Mouse (Mus musculus): ENCODE measurements around the gene Cbl.

Cbl gene

DNA sequence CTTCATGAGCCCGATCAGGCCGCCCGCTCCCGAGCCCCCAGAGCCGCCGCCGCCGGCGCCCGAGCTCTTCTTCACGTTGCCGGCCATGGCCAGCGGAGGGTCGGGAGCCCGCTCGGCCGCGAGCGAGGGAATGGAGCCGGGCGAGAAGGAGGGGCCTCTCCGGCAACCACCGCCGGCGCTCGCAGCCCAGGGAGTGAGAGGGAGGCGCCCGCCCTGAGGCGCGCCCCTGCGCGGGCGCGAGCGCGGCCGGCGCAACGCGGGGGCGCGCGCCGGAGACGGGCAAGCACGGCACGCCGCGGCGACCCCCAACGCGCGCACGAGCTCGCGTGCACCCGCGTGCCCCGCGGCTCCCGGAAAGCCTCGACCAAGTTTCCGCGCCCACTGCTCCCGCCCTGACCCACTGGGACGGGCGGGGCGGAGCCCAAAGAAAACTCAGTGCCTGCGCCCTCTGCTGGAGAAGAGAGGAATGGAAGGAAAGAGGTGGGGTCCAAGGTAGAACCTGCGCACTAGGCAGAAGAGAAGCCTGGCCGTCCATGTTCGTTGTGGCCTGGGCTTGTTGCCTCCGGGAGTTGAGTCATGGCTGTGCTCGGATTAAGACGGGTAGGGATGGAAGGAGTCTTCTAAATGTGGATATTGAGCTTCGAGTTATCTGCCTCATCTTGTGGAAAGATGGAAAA lies at the start of gene Cbl:
Gene Cbl, minus strand, starts transcription at position 248 of the 677 bp plus-strand sequence.
- DNase-seq = peak; percentile 97

DNA sequence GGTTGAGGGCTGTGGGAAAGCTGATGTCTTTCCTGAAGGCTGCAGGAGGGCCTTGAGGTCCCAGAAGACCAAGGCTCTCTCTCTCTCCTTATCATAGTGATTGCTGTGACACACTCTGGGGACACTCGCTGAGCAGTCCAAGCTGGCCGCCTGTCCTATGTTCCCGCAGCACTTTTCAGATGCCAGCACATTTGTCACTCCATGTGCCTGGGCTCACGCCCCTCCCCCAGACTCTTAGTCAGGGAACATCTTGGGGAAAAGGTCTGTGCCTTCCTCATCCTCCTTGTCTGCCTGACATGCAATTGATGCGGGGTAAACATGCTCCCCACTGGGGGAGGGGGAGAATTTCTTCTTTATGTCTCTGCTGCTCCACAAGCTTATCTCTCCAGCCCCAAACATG lies 49.3 kb upstream of the Cbl start:
- no peak for DNase-seq

DNA sequence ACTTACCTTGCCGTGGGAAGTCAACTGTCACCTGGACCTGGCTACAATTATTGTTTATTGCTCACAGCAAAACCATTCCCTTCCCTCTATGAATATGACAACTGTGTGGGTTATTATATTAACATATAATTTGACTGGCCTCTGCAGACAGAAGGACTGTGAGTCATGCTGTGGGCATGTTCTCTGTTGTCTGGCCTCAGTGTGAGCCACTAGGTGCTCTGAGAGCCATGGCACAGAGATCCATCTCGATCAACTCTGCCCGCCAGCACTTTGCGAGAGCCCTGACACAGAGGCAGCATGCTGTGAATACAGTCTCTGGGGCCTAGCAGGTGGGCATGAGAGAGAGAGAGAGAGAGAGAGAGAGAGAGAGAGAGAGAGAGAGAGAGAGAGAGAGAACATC lies 36.1 kb upstream of the Cbl start:
- DNase-seq = no peak

DNA sequence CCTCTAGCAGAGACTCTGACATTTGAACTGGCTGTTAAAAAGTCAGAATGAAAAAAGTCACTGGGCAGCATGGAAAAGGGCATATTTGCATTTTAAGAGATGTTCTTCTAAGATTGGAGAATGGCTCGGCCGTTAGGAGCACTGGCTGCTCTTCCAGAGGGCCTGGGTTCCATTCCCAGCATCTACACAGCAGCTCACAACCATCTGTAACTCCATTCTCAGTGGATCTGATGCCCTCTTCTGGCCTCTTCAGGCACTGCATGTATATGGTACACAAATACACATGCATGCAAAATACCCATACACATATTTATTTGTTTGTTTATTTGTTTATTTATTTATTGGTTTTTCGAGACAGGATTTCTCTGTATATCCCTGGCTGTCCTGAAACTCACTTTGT lies 35.2 kb upstream of the Cbl start:
- DNase-seq = peak; percentile 64

DNA sequence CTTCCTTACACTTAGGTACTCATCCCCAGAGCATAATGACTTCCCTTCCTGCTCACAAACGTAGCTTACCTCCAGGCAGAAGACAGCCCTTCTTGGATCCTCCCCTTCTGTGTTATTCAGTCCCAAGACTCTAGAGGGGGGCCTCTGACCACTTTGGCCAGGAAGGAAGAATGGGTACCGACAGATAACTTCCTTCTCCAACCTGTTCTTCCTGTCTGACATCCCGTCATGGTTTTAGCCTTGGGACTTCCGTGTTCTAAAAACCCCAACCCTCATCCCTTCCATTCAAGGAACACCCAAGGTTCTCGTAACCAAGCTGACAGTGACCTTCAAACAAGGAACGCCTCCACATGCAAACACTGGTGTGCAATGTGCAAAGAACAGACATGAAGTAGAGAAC lies 34.6 kb upstream of the Cbl start, which contains the start of gene Nlrx1:
Gene Nlrx1, minus strand, starts transcription at position 168 of the 400 bp plus-strand sequence.
- DNase-seq = peak; percentile 51

DNA sequence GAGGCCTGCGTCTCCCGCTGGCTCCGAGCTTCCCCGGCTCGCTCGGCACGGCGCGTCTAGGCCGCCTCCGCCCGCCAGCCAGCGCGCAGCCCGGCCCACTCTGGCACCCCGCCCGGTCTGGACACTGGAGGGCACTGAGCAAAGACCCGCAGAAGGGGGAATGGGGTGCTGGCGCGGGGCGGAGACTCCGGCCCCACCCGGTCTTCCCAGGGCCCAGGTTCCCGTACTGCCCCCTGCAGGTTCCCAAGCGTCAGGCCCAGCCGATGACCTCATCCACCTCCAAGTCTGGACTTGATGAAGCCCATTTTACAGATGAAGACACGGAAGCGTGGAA lies 34.1 kb upstream of the Cbl start:
- peak; percentile 89 for DNase-seq

DNA sequence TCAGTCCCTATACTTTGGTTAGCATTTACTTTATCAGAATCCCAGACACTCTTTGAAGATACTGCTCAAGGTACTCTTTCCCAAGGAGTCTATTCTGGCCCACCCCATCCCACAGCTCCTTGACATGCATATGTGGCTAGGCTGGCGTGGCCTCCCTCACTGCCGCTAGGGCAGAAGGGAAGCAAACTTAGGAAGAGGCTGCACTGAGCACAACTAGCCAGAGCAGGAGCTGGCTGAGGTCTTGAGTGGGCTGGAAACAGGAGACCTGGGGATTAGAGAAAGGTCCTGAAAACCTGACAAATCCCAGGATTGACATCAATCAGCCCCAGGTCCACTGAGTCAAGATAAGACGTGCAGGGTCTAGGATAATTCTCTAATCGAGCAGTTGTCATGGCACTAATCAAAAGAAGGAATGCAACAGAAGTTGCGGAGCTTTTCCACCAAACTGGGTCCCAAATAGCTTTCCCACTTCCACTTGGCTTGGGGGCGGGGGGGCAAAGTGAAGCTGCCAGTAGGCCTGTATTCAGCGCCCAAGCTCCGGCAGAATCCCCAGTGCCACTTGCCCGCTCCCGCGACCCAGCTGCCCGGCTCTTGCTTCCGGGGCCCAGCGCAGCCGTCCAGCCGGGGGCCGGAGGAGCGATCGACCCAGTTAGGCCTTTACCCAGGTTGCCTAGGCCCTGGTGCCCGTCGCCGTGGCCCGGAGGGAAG lies 33.6 kb upstream of the Cbl start:
- DNase-seq = no peak

DNA sequence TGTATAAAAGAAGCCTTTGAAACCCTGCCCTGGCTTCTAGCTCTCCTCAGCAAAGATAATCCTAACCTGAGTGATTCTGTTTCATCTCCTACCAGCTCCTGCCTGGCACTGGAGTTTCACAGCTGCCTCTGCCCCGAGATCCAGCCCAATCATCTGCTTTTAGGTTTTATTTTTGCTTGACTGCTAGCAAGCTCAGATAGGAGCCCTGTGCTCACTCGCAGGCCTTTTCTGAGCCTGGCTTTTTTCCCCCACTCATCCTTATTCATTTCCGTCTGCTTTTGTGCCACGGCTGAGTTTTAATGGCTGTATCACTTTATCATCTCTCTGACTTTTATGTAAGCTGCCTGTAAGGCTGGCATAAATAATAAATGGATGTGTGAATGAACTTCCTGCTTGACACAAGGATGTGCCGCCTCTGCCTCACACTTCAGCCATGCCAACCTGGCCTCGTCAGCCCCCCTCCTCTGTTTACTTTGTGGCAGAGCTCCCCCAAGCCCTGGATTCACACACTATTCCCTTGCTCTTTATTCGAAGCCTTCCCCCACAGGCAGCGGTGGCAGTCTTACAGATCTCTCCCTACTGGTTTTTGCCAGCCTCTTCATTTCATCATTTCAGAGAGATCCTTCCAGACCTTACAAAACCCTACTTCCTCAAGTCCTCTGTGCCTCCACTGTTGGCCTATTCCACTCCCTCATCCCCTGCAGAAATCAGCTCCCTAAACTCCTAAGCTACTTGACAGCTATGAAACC lies 32.8 kb upstream of the Cbl start:
- DNase-seq = no peak

DNA sequence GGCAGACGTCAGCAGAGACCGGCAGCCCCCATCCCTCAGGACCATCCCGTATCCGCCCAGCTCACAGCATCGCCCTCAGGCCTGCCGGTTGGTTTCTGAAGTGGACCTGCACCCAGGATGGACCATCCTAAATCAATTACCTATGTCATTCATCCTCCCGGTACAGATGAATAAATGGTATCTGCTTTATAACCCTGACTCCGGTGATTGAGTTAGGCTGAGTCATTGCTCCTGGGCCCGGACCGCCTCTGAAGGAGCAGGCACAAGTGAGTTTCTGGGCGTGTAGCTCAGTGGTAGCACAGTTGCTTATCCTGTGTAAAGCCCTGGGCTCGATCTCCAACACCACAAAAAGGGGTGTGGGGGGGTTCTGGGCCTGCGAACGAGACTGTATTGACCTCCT lies 27.5 kb upstream of the Cbl start:
- DNase-seq = no peak

DNA sequence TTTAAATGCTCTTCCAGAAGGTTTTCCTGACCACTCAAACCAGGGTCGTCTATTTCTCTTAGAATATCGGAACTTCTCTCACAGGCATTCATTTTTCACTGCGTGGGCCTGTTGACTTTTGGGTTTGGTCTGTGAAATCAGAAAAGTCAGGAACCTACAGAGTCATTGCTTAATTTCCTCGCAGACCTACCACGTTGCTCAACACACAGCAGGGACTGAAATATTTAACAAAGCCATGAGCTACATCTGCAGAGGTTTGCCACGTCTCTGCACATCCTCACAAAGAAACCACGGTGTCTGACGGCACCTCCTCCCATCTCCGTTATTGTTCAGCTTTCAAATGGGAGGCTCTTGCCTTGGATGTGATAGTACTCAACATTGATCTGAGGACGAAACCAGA lies 25.2 kb upstream of the Cbl start:
- DNase-seq = no peak

DNA sequence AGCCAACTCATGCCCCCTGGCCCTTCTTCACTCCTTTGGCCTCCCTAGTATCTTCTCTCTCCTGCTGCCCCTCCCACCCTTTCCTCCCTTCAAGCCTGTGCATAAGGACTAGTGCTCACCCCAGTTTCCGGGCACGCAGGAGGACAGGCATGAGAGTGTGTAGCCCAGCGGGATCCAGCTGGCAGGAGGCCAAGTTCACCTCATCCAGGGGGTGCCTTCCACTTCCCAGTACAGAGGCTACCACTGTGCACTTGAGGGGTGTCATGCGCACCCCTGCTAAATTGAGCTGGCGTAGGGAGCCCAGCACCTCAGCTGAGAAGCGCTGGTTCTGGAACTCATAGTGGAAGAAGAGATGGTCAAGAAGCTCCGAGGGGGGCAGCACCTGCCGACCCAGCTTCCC lies 22.4 kb upstream of the Cbl start:
- DNase-seq = no peak

DNA sequence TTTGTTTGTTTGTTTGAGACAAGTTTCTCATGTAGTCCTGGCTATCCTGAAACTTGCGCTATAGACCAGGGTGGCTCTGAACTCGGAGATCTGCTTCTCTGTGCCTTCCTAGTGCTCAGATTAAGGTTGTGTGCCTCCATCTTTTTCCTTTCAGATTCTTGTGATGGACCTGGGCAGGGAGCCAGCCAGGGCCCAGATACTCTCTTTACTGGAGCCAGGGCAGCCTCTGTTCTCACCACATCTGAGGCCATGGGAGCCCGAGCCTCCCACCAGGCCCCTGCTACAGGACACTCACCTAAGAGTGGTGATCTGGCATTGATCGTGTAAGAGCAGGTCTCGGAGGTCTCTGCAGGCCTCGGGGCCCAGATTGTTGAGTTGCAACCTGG lies 21.3 kb upstream of the Cbl start:
- DNase-seq = no peak

DNA sequence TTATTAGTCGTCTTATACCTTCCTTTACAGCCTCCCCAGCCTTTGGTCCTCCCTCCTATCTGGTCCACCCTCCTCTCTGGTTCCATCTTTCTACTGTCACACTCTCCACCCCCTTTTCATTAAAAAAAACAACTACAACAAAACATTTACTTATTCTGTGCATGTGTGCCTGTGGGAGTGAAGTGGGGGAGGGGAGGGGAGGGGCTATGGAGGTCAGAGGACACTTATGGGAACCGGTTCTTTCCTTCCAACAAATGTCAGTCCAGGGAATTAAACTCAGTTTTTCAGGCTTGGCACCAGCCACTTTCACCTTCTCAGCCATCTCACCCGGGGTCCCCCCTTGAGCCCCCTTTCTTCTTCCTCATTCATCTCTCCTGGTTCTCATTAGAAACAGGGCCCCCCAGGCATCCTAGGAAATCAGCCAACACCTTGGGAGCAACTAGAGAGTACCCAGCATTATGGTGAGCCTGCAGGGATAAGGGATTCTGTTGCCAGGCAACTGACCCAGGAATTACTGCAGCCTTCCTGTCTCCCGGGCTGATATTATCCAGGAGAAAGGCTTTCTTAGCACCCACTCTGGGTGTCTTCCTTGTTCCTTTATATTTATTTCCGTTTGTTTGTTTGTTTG lies 20.8 kb upstream of the Cbl start:
- DNase-seq = no peak

DNA sequence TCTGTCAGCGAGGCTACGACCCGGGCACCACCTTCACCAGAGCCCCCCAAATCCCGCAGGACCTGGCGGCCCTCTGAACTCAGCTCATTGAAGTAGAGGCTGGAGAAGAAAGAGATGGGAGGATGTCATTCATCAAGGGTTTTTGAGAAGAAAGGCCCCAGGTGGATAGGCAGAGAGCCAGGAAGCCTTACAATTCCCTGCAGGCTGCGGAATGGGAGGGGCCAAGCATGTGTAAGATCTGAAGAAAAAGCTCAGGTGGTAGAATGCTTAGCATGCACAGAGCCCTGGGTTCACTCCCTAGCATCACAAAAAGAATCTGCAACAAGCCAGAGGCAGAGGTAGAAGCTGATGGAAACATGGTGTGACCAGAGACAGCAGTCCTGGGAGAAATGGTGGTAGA lies 19.6 kb upstream of the Cbl start:
- DNase-seq = no peak

DNA sequence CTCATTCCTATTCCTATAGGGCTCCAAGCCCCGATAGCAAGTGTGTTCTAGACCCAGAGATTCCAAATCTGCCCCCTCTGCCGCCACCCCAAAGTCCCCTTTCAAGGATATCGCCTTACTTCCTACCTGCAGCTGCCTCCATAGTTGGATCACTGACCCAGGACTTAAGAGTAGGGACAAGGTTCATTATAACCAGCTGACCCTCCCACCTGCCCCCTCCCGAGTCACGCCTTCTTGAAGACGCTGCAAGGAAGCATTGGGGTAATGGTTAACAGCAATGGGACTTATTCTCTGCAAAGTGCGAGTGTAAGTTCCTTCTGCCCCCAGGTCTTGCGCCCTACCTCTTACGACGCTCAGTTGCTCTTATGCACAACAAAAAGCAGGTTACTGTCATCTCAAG lies 17.5 kb upstream of the Cbl start, which contains the start of gene Pdzd3:
Gene Pdzd3, minus strand, starts transcription at position 158 of the 400 bp plus-strand sequence.
- DNase-seq = no peak

DNA sequence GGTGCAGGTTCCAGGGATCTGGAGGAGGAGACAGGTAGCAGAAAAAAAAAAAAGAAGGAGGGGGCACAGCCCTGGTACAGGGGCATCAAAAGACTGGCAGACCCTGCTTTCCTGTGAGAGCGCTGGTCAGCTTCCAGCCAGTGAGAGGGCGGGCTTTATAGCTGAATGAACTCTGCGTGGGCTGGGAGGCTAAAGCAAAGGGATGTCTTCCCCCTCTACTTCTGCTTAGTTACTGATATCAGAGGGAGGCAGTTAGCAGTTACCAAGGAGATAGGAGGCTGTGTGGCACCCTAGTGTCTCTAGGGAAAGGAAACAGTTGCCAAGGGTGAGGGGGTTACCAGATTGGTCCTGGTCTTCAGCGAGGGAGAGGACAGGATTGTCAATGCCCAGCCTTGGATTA lies 16.6 kb upstream of the Cbl start:
- DNase-seq = no peak

DNA sequence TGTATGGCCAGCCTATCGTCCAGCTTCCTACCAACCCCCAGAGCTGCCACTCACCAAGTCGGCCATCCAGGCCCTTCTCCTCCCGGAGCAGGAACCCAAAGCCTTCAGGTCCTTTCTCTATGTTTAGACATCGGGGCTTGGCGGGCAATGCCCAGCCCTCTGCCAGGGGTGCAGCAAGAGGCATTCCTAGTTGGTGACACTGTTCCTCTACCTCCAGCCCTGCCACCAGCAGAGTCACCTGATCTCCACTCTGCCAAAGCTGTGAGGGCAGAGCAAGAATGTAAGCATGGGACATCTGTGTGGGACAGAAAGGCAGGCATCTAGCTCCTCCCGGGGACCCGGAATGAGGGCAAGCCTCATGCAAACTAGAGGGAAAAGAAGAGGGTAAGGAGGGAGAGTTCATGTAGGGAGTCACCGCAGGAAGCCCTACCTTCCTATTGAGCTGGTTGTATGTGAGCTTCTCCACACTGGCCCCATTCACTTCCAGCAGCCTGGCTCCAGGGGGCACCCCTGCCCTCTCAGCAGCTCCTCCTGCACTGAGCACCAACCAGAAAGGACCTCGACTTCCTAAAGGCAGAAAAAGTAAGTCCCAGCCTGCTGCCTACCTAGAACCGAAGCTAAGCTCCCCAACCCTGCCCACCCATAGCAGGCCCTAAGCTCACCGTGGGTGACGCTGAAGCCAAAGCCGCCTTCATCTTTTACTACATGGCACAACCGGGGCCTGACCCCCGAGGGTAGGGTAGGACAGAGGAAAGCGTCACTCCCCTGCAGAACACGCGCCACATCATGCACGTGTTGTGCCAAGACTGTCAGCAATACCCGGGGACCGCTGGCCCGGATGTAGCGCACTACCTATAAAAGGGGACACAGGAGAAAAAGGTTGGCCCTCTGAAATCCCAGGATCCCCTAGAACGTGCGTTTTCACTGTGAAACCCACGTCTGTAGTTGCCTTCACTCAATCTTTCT lies 15.6 kb upstream of the Cbl start:
- peak; percentile 75 for DNase-seq

DNA sequence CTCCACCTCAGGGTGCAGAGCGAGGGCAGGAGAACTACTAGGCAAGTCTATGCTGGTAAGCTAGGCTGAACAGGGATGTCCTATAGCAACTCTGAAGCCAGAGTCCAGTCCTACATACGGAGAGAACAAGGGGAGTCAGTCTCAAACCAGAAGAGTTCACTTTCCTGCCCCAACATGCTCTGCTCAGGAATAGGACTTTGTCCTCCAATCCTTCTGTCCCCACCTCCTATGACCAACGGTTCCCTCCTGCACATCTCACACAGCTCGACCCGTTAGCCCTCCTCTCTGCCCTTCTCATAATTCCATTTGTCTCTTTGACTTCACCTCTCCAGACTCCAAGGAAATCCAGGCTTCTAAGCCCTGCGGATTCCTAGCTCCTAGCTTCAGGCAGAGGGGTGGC lies 14.1 kb upstream of the Cbl start:
- no peak for DNase-seq

DNA sequence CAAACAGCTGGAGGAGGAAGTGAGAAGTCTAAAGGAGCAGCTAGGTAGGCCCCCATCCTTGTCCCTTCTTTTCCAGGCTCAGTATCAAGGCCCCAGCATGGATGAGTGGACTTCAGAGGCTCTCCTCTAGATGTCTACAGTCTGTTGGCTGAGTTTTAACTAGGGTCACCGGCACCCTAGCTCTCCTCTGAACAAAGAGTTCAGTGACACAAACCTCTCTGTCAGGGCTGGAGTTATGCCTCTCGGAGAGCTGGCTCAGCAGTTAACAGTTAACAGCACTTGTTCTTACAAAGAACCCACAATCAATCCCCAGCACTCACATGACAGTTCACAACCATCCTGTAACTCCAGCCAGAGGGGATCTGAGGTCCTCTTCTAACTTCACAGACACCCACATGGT lies 9.8 kb upstream of the Cbl start:
- DNase-seq = no peak

DNA sequence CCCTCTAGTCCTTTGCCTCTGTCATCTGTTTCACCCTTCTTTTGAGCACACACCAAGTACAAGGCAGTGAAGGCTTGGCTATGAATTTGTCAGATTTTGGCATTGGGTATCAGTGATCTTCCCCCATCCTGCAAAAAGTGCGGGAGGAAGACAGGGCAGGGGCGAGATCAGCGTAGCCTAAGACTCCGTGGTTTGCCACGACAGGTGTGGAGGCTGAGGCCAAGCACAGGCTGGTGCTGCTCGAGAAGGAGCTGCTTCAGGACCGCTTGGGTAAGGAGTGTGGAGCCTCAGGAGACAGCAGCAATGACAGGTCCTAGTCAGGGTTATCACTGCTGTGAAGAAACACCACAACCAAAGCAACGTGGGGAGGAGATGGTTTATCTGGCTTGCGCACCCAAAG lies 7.6 kb upstream of the Cbl start:
- no peak for DNase-seq

DNA sequence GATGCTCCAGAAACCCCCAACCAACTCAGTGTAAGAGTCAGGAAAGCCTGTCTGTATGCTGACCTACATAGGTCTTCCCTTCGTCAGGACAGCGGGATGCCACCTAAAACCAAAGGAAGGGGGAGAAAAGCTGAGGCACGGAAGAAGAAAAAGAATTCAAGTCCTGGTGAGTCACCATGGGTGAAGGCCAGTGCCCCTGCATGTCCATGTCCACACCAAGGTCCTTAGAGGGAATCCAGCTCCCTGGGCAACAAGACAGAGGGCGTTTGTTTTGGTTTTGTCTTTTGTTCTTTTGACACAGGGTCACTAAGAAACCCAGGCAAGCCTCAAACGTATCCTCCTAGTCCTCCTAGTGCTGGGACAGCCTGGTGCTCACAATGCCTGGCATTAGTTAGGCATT lies 7.1 kb upstream of the Cbl start:
- no peak for DNase-seq

DNA sequence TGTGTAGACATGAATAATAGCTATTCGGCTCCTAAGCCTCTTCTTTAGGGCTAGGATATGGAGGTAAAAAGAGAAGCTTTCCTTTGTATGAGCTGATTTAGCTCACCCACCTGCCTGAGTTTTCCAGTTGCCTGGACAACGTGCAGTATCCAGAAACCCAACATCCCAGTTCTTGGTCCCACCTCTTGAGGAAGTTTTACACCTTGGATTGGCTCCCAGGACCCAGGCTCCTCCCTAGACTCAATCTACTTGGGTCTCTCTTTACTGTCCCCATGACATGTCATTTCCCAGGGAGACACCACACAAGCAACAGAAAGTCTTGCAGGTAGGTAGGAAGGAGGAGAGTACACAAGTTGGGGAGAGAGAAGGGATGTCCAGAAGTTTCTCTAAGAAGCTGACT lies 6.5 kb upstream of the Cbl start, which contains the start of gene Ccdc153:
Gene Ccdc153, plus strand, starts transcription at position 278 of the 400 bp plus-strand sequence.
- no peak for DNase-seq

All from liver (tissue).